Mouse (Mus musculus): ENCODE measurements around the gene Aldh3a1. TPM values are rescaled to one million over a fixed set of nuclear protein-coding genes. Genes with fewer than 3 reads are reported as not detected.

Aldh3a1 gene
- total and polyA plus RNA-seq, 3 experiments = 1.0 to 3.3 (median 1.6) TPM

DNA sequence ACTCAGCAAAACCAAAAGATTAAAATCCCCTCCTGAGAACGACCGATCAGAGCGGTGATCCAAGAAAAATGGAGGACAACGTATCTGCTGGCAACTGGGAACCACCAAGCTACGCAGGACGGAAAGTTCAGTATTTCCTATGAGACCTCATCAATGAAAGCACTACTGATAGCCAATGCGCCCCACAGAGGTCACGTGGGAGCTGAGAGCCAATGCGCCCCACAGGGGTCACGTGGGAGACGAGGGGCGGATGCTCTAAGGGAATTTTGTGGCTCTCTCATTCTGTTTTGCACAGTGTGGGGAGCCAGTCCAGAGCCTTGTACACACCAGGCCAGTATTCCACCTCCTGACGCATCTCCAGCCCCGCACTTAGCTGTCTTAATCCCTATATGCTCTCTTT lies 55.2 kb downstream of the Aldh3a1 start:
- 98% methylated on average over 14 of the region's 14 CpGs for WGBS
- intact Hi-C loops (cut with DNase I) = no loop called here
- peak in 1 of 2 experiments; percentile 10 for DNase-seq
- no peak overlapping the region for H3K27ac ChIP-seq
- no peak overlapping the region for H3K4me3 ChIP-seq
- no peak overlapping the region for H3K9ac ChIP-seq (ENCODE audit: low read depth, low read length)
- H3K36me3 ChIP-seq (ENCODE audit: control insufficient read depth, insufficient read depth, low read length) = 0 out of 2 replicates have a peak, but pooled peaks cover 2% of the 10 kb centered on the region
- no peaks in the 10 kb centered on the region for H3K4me1 ChIP-seq (ENCODE audit: control insufficient read depth, insufficient read depth, low read length)
- H3K27me3 ChIP-seq (ENCODE audit: control insufficient read depth, insufficient read depth, low read length) = no peaks in the 10 kb centered on the region
- TF ChIP-seq EP300 (IDR thresholded peaks at IDR 0.05; ENCODE audit: insufficient read depth, low read depth, low read length) (no peak), POLR2A (IDR thresholded peaks at IDR 0.05; ENCODE audit: insufficient read depth, low read depth, low read length) (no peak), CTCF (IDR thresholded peaks at IDR 0.05) (no peak)
- no peaks in the 10 kb centered on the region for H3K79me2 ChIP-seq (replicated peaks; ENCODE audit: control insufficient read depth, insufficient read depth, low read length)

DNA sequence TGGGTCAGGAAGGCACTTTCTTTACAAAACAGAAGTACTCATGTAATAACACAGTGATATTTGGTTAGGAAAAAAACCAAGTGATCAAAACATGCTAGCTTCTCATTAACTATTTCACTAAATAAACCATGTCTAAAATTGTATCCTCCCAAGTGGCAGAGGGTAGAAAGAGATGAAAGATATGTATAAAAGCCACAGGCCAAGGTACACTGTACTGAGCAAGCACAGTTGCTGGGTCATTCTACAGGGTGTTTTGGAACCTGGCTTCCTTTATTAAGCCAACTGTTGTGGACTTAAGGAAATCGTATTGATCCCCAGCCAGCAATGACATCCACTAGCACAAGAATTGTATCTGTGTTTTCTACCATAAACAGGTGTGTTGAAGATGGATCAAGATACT lies 56.5 kb downstream of the Aldh3a1 start:
- Histone ChIP-seq H3K27me3 (ENCODE audit: control insufficient read depth, insufficient read depth, low read length) (no peaks in the 10 kb centered on the region), H3K27ac (no peak overlapping the region), H3K4me3 (no peak overlapping the region), H3K9ac (ENCODE audit: low read depth, low read length) (no peak overlapping the region), H3K79me2 (replicated peaks; ENCODE audit: control insufficient read depth, insufficient read depth, low read length) (no peaks in the 10 kb centered on the region), H3K36me3 (ENCODE audit: control insufficient read depth, insufficient read depth, low read length) (0 out of 2 replicates have a peak, but pooled peaks cover 2% of the 10 kb centered on the region), H3K4me1 (ENCODE audit: control insufficient read depth, insufficient read depth, low read length) (no peaks in the 10 kb centered on the region)
- intact Hi-C loops (cut with DNase I) = no loop called here
- no peak for DNase-seq
- no peak for TF ChIP-seq POLR2A (IDR thresholded peaks at IDR 0.05; ENCODE audit: insufficient read depth, low read depth, low read length)
- TF ChIP-seq CTCF (IDR thresholded peaks at IDR 0.05) = no peak
- TF ChIP-seq EP300 (IDR thresholded peaks at IDR 0.05; ENCODE audit: insufficient read depth, low read depth, low read length) = no peak
- WGBS = 83% methylated on average over 1 of the region's 1 CpGs

DNA sequence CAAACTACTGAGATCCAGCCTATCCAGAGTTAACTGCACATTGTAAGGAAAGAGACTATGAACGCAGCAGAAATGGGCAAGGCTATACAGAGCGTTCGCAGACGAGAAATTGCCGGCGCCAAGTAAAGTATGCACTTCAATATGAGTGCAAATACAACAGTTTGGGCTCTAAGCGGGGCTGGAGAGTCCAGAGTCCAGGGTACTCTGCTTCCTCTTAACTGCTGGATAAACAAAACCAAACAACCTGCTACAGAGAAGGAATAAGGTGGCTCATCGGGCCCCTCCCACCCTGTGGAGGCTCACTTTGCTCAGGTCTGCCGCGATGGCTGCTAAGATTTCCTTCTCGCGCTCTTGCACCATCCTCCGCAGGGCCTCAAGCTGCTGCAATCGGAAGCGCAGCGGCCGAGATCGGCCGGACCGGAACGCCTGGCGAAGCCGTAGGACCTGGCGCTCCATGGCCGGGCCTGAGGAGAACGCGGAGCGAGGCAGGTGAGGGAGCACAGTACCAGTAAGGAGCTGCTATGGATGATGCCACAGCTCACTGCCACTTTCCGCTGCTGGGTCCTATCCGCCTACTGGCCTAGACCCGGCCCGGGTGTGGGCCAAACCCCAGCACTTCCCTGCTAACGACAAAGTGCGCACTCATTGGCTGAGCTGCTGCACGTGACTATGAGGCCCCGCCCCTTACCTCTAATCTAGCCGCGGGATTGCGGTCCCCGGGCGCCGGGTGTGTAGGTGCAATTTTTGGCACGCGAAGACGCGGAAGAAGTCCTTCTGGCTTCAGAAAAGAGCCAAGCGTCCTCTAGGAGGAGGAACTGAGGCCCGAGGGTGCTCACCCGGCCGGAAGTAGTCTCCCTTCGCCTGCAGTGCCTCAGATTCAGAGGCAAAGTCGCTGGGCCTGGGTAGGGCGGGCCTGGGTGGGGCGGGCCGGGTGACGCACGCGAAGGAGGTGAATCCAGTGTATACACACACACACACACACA lies 59.5 kb downstream of the Aldh3a1 start, which contains the start of gene Aldh3a2:
Aldh3a2 (minus strand) TSS at position 914 of the 983 bp plus-strand sequence.
- peak; percentile 97 for DNase-seq
- under 1% methylated on average over 58 of the region's 58 CpGs for WGBS
- Histone ChIP-seq H3K27ac (peak within 1 kb of the TSS; percentile 97), H3K27me3 (ENCODE audit: control insufficient read depth, insufficient read depth, low read length) (no peaks in the 10 kb centered on the region), H3K4me3 (peak within 1 kb of the TSS; percentile 97), H3K4me1 (ENCODE audit: control insufficient read depth, insufficient read depth, low read length) (no peaks in the 10 kb centered on the region), H3K79me2 (replicated peaks; ENCODE audit: control insufficient read depth, insufficient read depth, low read length) (no peaks in the 10 kb centered on the region), H3K9ac (ENCODE audit: low read depth, low read length) (peak within 1 kb of the TSS; percentile 94), H3K36me3 (ENCODE audit: control insufficient read depth, insufficient read depth, low read length) (0 out of 2 replicates have a peak, but pooled peaks cover 2% of the 10 kb centered on the region)
- intact Hi-C loops (cut with DNase I) = loop anchor here (5.0 kb wide), 2 partner anchors 35 kb away; no protein-coding TSS in a partner anchor
- TF ChIP-seq EP300 (IDR thresholded peaks at IDR 0.05; ENCODE audit: insufficient read depth, low read depth, low read length) (peak; percentile 43), POLR2A (IDR thresholded peaks at IDR 0.05; ENCODE audit: insufficient read depth, low read depth, low read length) (peak; percentile 98), CTCF (IDR thresholded peaks at IDR 0.05) (no peak)

Other genes starting within 250 kb of the Aldh3a1 start
- 10 to 100 TPM; 26.7 to 35.7 TPM for gene Kcnj12, start 185.0 kb upstream of the Aldh3a1 start, total RNA-seq (2021)
- 29.5 and 42.6 TPM in 2 replicates for gene Kcnj12, start 185.0 kb upstream of the Aldh3a1 start, polyA plus RNA-seq (2012; rRNA removed)
- under 1 TPM; 0.25 to 0.70 TPM for gene Tnfrsf13b, start 80.8 kb upstream of the Aldh3a1 start, total RNA-seq (2021)
- gene Tnfrsf13b, start 80.8 kb upstream of the Aldh3a1 start, polyA plus RNA-seq (2012; rRNA removed) = 1.5 and 4.4 TPM in 2 replicates
- 10 to 100 TPM; 21.7 to 27.1 TPM for gene Usp22, start 32.5 kb upstream of the Aldh3a1 start, total RNA-seq (2021)
- 22.6 and 26.7 TPM in 2 replicates for gene Usp22, start 32.5 kb upstream of the Aldh3a1 start, polyA plus RNA-seq (2012; rRNA removed)
- 10 to 100 TPM; 33.8 to 36.4 TPM for gene Aldh3a2, start 59.9 kb downstream of the Aldh3a1 start, total RNA-seq (2021)
- 26.2 and 40.9 TPM in 2 replicates for gene Aldh3a2, start 59.9 kb downstream of the Aldh3a1 start, polyA plus RNA-seq (2012; rRNA removed)
- gene Slc47a2, start 135.3 kb downstream of the Aldh3a1 start, total RNA-seq (2021) = not detected
- 0.04 and 0.12 TPM in 2 replicates for gene Slc47a2, start 135.3 kb downstream of the Aldh3a1 start, polyA plus RNA-seq (2012; rRNA removed)
- gene Slc47a1, start 170.8 kb downstream of the Aldh3a1 start, total RNA-seq (2021) = 10 to 100 TPM; 27.7 to 32.0 TPM
- gene Slc47a1, start 170.8 kb downstream of the Aldh3a1 start, polyA plus RNA-seq (2012; rRNA removed) = 51.1 and 92.7 TPM in 2 replicates
- gene Rnf112, start 246.6 kb downstream of the Aldh3a1 start, total RNA-seq (2021) = under 1 TPM; 0.10 to 0.30 TPM
- gene Rnf112, start 246.6 kb downstream of the Aldh3a1 start, polyA plus RNA-seq (2012; rRNA removed) = 0.15 and 0.18 TPM in 2 replicates

All from heart, adult 2 months (tissue).